Mouse (Mus musculus): ENCODE measurements around the gene Ctnnd2. TPM values are rescaled to one million over a fixed set of nuclear protein-coding genes. Genes with fewer than 3 reads are reported as not detected.

Gene Ctnnd2
- 0.25 TPM for polyA plus RNA-seq (2017; shearing (Covaris generic))

DNA sequence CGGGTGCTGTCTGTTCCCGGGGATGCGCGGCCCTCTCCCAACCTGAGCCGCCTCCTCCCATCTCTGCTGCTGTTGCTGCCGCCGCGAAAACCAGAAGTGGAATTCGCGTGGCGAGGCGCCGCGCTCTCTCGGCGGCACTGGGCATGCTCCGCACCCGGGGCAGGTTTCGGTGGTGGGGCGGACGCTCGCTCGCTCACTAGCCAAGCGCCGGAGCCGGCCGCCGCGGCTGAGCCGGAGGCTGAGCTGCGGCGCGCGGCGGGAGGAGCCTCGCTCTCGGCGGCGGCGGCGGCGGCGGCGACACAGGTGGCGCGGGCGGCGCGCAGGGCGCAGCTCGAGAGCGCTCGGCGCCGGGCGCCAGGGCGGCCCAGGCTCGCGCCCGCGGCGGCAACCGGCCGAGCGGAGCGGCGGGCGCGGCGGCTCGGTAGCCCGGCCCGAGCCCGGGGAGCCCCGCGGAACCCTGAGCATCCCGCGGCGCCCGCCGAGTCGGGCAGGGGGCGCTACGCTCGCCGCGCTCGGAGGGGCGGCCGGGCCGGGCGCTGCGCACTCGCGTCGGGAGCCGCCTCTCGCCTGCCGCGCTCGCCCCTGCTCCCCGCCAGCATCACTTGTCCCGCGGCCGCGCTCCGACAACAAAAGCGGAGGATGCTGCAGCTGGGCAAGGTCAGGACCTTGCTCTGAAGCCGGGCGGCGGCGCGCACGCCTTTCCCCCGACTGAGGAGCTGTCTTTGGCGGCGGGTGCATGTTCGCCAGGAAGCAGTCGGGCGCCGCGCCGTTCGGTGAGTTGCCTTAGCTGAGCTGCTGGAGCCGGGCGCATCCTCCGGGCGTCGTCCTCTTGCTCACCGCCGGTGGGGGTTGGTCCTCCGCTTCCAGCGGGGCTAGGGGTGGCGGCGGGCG is at the start of gene Ctnnd2:
Gene Ctnnd2 (plus strand): TSS at position 203 of the 891 bp plus-strand sequence.

